Mouse (Mus musculus) thymus, adult 2 months (tissue): ENCODE measurements around the gene Rreb1.

Source experiments
- CTCF ChIP-seq: fragments of 200-500 bp; IDR thresholded peaks from 2 replicates; pipeline ENCODE4 v1.5.1; 2012; ENCODE audit warnings: mild to moderate bottlenecking, control low read depth, low read length, moderate library complexity, borderline replicate concordance; ENCODE audit not compliant: control insufficient read depth, poor library complexity, insufficient read depth; ENCODE audit errors: extremely low read depth
- POLR2A ChIP-seq: fragments of 200-500 bp; IDR thresholded peaks from 2 replicates; pipeline ENCODE4 v1.6.1; 2012; ENCODE audit warnings: mild to moderate bottlenecking, low read length, control low read depth, moderate library complexity; ENCODE audit not compliant: control insufficient read depth, poor library complexity, insufficient read depth; ENCODE audit errors: extremely low read depth

- TF ChIP-seq CTCF (no peak), POLR2A (no peak)
Measured at GRCm38 (mm10) chr13:37959239-37959907, 181.2 kb downstream of the Rreb1 start.
